Mouse (Mus musculus): ENCODE data around the gene Cebpg.

Gene Cebpg

DNA sequence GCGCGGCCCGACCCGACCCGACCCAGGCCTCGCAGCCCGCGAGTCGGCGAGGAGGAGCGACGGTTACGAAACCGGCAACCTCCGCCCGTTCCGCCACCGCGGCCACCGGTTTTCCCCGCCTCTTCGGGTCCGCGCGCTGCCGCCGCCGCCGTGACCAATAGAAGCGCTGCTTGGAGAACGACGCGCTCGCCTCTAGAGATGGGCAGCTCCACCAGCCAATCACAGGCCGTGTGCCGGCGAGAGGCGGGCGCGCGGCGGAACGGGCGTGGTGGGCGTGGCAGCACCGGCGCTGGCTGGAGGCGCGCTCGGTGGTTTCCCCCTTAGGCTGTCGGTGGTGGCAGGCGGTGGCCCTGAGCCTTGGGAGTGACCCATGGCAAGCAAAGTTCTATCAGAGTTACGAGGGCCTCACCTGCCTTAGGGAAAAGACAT is at the start of gene Cebpg:
Gene Cebpg, minus strand, starts transcription at position 138 of the 429 bp plus-strand sequence.
- peak; percentile 93 for DNase-seq (ENCODE audit: low read depth in 2 of 2, low spot score in 2 of 2)

GRCm38 (mm10) chr7:35099528-35099927 is 43.2 kb upstream of the Cebpg start:
- DNase-seq (ENCODE audit: low read depth in 2 of 2, low spot score in 2 of 2) = no peak

GRCm38 (mm10) chr7:35098777-35099176 is 42.4 kb upstream of the Cebpg start:
- DNase-seq (ENCODE audit: low read depth in 2 of 2, low spot score in 2 of 2) = no peak

DNA sequence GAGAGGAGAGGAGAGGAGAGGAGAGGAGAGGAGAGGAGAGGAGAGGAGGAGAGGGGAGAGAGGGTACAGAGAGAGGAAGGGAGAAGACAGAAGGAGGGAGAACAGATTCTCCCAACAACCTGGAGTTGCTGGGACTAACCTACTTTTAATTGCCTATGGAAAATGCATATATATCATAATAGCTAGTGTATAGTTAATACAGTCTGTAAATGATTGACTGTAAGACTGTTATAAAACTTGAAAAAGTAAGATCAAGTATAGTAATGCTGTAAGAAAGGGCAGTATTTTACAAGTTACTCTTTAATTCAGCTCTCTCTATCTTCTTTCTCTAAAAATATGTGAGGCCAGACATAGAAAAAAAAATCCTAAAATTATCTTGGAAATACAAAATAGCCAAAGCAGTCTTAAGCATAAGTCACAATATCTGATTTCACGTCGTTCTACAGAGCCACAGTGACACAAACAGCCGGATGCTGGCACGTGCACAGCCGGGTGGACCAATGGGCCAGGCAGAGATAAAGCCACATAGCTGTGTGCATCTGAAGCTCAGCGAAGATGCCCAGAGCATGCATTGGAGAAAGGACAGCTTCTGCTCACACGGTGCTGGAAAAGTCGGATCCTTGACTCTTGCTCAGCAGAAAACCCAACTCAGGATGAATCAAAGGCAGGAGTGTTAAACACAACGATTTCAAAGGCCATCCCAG is 38.8 kb upstream of the Cebpg start:
- DNase-seq (ENCODE audit: low read depth in 2 of 2, low spot score in 2 of 2) = no peak

DNA sequence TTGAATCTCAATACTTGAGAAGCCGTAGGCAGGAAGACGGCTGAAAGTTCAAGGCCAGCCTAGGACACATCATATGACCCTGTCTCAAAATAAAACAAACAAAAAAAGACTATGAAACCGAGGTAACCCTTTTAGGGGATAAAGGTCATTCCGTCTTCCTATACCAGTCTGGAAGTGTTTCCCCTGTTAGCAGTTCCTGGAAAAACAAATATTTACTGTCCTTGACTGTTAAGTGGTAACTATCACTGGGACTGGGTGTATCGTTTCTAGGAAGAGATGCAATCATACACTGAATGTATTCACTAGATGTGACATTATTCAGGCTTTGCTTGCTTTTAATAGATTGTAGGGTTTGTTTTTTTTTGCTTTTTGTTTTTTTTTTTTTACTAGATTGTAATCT is 34.2 kb upstream of the Cebpg start:
- no peak for DNase-seq (ENCODE audit: low read depth in 2 of 2, low spot score in 2 of 2)

DNA sequence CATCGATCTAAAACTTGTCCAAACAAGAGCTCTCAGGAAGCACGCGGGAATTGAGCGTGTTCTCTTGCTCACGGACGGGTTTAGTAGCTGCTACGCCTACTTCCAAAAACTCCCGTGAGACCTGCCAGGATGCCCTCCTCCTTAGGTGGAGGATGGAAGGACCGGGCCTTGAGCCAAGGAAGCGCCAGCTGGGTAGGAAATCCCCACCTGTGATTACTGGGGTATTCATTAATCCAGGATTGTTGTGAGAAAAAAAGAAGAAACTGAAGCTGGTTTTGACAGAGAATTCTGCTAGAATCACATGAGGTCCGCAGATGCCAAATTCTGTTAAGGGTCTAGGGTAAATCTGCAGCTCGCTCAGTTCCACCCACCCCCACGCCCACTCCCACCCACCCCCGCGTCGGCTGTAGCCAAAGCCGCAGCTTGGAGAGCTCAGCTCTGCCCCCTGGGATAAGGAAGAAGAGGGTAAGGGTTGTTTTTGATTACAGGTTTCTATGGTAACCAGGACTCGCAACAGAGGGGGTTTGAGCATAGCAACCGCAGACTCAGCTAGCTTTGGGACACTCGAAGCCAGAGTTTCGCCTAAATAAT is 30.0 kb upstream of the Cebpg start:
- no peak for DNase-seq (ENCODE audit: low read depth in 2 of 2, low spot score in 2 of 2)

- DNase-seq (ENCODE audit: low read depth in 2 of 2, low spot score in 2 of 2) = no peak
Measured at GRCm38 (mm10) chr7:35084565-35085360, 28.4 kb upstream of the Cebpg start.

DNA sequence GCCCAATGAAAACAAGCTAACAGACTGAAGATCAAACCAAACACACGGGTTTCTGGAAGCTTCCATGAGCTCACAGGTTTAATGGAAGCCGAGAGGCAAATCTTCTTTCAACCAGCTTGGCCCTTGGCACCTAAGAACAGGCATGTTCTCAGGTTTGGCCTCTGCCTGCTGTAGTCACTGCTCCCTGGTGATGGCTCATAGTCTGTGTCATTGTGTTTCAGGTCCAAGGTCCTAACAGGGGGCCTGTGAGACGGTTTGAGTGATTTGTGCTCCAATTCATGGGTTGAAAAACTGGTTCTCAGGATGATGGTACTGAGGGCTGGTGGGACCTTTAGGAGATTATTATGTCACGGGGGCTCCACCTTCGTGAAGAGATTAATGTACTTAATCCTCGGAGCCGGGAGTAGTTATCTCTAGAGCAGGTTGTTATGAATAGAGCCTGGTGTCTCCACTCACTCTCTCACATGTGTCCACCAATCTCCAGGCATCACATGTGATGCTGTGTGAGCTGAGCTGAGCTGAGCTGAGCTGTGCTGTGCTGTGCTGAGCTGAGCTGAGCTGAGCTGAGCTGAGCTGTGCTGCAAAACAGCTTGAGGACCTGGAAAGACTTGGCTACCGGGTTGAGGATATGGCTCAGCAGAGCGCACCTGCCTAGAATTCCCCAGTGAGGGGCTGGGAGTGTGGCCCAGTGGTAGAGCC is 25.2 kb upstream of the Cebpg start:
- no peak for DNase-seq (ENCODE audit: low read depth in 2 of 2, low spot score in 2 of 2)

- DNase-seq (ENCODE audit: low read depth in 2 of 2, low spot score in 2 of 2) = no peak
Measured at GRCm38 (mm10) chr7:35080843-35081338, 24.5 kb upstream of the Cebpg start.

GRCm38 (mm10) chr7:35076645-35077044 is 20.3 kb upstream of the Cebpg start:
- no peak for DNase-seq (ENCODE audit: low read depth in 2 of 2, low spot score in 2 of 2)

DNA sequence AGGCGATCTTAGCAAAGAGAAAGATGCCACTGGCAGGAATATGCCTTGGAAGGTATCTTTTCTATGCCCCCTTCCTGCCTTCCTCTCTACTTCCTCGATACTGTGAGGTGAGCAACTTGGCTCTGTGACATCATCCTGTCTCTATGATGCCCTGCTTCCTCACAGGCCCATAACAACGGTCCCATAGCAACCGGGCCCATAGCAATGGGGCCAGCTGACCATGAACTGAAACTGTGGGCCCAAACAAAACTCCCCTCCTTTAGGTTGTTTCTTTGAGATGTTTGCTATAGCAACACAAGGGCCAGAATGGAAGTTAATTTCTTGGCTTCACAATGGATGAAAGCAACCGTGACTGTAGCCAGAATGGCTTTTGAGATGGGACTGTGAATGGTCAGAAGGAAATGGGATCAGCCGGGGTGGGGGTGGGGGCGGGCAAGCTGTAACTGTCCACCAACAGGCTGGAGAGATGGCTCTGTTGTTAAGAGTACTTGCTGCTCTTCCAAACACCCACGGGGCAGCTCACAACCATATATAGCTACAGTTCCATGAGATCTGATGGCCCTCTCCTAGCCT is 10.4 kb upstream of the Cebpg start:
- no peak for DNase-seq (ENCODE audit: low read depth in 2 of 2, low spot score in 2 of 2)

- DNase-seq (ENCODE audit: low read depth in 2 of 2, low spot score in 2 of 2) = no peak
Measured at GRCm38 (mm10) chr7:35065958-35066357, 9.6 kb upstream of the Cebpg start.

GRCm38 (mm10) chr7:35064286-35065258 is 8.2 kb upstream of the Cebpg start:
- no peak for DNase-seq (ENCODE audit: low read depth in 2 of 2, low spot score in 2 of 2)

GRCm38 (mm10) chr7:35059467-35059866 is 3.1 kb upstream of the Cebpg start:
- no peak for DNase-seq (ENCODE audit: low read depth in 2 of 2, low spot score in 2 of 2)

DNA sequence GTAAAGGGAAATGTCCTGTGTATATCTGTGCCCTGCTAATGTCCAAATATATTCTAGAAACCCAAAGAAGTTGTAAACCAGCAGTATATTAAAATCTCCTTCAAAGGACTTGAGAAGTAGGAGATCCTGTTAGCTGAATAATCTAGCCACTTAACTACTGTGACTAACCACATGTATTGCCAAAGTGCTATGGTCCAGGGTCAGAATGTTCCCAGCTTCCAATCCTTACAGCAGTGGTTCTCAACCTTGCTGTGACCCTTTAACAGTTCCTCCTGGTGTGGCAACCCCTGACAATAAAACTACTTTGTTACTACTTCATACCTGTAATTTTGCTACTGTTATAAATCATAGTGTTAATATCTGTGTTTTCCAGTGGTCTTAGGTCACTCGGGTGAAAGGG is 2.0 kb upstream of the Cebpg start:
- no peak for DNase-seq (ENCODE audit: low read depth in 2 of 2, low spot score in 2 of 2)

GRCm38 (mm10) chr7:35057569-35057968 is 1.2 kb upstream of the Cebpg start:
- DNase-seq (ENCODE audit: low read depth in 2 of 2, low spot score in 2 of 2) = no peak

DNA sequence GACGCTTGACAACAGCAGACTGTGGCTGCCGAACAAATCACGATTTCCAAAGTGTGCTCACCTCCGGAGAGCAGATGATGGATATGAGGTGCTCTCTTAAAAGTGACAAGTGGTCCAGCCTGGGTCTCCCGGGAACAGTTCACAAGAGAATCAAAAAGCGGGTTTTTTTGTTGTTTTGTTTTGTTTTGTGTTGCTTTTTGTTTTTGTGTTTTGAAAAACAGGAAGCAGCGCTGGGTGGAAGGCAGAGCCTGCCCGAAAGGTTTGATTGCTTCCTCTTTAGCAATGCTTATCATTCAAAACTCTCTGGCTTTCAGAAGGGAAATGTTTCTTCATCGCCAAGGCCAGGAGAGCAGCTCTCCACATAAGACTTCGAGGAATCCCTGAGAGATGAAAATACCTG is 626 bp upstream of the Cebpg start:
- no peak for DNase-seq (ENCODE audit: low read depth in 2 of 2, low spot score in 2 of 2)

DNA sequence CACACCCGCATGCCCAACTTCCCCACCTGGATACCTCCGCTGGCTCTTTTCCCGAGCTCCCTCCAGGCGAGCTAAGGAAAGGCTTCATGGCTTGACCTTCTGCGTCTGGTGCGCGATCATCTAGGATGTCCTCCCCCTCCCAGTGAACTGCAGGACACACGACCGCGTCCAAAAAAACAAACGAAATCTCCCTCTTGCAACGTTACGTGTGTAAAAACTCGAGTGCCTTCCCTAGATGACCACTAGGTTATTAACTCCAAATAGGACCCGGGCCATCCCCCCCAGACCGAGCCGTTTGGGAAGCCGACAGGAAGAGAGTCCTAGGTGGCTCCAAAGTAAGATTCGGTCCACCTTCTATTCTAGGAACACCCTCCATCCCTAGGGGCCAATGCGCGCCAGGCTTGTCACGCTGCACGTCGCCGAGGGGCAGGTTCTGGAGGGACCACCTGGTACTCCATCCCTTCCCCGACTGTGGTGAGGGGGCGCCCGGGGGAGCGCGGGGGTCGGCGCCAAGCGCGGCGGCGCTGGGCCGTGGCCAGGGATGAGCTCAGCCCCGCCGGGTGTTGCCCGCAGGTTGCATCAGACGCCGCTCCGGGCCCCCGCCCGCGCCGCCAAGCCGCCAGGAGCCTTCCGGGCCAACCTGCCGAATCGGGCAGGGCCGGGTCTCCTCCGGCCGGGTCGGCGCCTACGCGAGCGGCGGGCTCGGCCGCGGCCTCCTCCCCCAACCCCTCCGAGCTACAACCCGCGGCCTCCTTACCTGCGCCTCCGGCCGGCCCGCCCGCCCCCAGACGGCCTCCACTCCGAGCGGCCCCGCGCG is 546 bp downstream of the Cebpg start:
- DNase-seq (ENCODE audit: low read depth in 2 of 2, low spot score in 2 of 2) = no peak

All from CD8-positive naive resting alpha-beta T cell, adult 2 months (primary cell).